Mouse (Mus musculus): ENCODE measurements around the gene Srgap1.
"Not testable (repeated sequence)": the region's sequence is repeated elsewhere in the genome, so short reads cannot be mapped to it uniquely, and the experiment has no call there.

Gene Srgap1

GRCm38 (mm10) chr10:121807771-121808170 is 239.3 kb downstream of the Srgap1 start:
- no peak for DNase-seq

- no peak for DNase-seq
Observed at GRCm38 (mm10) chr10:121806806-121807205, 240.3 kb downstream of the Srgap1 start.

- no peak for DNase-seq
Observed at GRCm38 (mm10) chr10:121805933-121806341, 241.2 kb downstream of the Srgap1 start.

- DNase-seq, result no peak
Observed at GRCm38 (mm10) chr10:121804551-121804950, 242.6 kb downstream of the Srgap1 start.

- no peak for DNase-seq
Observed at GRCm38 (mm10) chr10:121800041-121800440, 247.1 kb downstream of the Srgap1 start.

- no peak for DNase-seq
Observed at GRCm38 (mm10) chr10:121796027-121796802, 250.9 kb downstream of the Srgap1 start.

- DNase-seq, result no peak
Observed at GRCm38 (mm10) chr10:121794486-121794885, 252.6 kb downstream of the Srgap1 start.

- no peak for DNase-seq
Observed at GRCm38 (mm10) chr10:121792661-121793060, 254.5 kb downstream of the Srgap1 start.

GRCm38 (mm10) chr10:121790078-121790477 is 257.0 kb downstream of the Srgap1 start:
- DNase-seq, result no peak

GRCm38 (mm10) chr10:121788536-121788935 is 258.6 kb downstream of the Srgap1 start:
- no peak for DNase-seq

- peak; percentile 19 to 34 for DNase-seq
Observed at GRCm38 (mm10) chr10:121781159-121781558, 266.0 kb downstream of the Srgap1 start.

GRCm38 (mm10) chr10:121775990-121776389 is 271.1 kb downstream of the Srgap1 start:
- DNase-seq, result no peak

GRCm38 (mm10) chr10:121773813-121774212 is 273.3 kb downstream of the Srgap1 start:
- DNase-seq, result no peak

GRCm38 (mm10) chr10:121770624-121771577 is 276.2 kb downstream of the Srgap1 start:
- DNase-seq, result peak; percentile 22 to 24

- no peak for DNase-seq
Observed at GRCm38 (mm10) chr10:121769711-121770110, 277.4 kb downstream of the Srgap1 start.

GRCm38 (mm10) chr10:121767295-121767694 is 279.8 kb downstream of the Srgap1 start:
- DNase-seq, result not testable (repeated sequence)

GRCm38 (mm10) chr10:121765174-121766057 is 281.7 kb downstream of the Srgap1 start:
- no peak for DNase-seq

- DNase-seq, result no peak
Observed at GRCm38 (mm10) chr10:121764469-121765173, 282.5 kb downstream of the Srgap1 start.

GRCm38 (mm10) chr10:121763191-121763590 is 283.9 kb downstream of the Srgap1 start:
- no peak for DNase-seq

- DNase-seq, result no peak
Observed at GRCm38 (mm10) chr10:121762141-121762540, 285.0 kb downstream of the Srgap1 start.

- no peak for DNase-seq
Observed at GRCm38 (mm10) chr10:121759095-121759494, 288.0 kb downstream of the Srgap1 start.

- no peak for DNase-seq
Observed at GRCm38 (mm10) chr10:121756677-121757076, 290.4 kb downstream of the Srgap1 start.

All from thymus, postnatal 36 days (tissue).